Mouse (Mus musculus): ENCODE measurements around the gene Ddn. TPM values are rescaled to one million over a fixed set of nuclear protein-coding genes. Genes with fewer than 3 reads are reported as not detected.

The Ddn gene
- polyA plus RNA-seq, 1 experiment from 2014 or later: 0.05 TPM

- Histone ChIP-seq H3K27ac (no peak overlapping the region), H3K4me2 (no peak overlapping the region), H3K4me3 (no peak overlapping the region), H3K36me3 (ENCODE audit: poor library complexity, severe bottlenecking) (peaks cover 100% of the 10 kb centered on the region), H3K9ac (no peak overlapping the region), H3K9me3 (replicated peaks) (no peaks in the 10 kb centered on the region), H3K4me1 (no peaks in the 10 kb centered on the region), H3K27me3 (no peaks in the 10 kb centered on the region)
- no peak for ATAC-seq
- 96% methylated on average over 29 of the region's 30 CpGs for WGBS
These were observed 30.6 kb upstream of the Ddn start for GRCm38 (mm10) chr15:98839671-98840585.

- Histone ChIP-seq H3K36me3 (ENCODE audit: poor library complexity, severe bottlenecking) (peaks cover 100% of the 10 kb centered on the region), H3K4me2 (no peak overlapping the region)
- ATAC-seq: no peak
These were observed 29.9 kb upstream of the Ddn start for GRCm38 (mm10) chr15:98839161-98839560.

DNA sequence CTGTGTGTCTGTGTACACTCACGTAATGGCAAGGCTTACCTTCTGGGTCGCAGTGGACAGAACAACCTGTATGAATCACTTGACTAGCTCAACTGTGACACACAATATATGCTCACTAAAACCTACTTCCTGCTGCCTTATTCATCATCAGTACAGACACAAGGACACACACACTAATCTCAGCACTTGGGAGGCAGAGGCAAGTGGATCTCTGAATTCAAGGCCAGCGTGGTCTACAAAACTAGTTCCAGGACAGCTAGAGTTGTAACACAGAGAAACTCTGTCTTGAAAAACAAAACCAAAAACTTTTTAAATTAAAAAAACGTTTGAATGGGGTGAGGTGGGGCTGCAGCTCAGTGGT, 28.4 kb upstream of the Ddn start:
- Histone ChIP-seq H3K4me2 (no peak overlapping the region), H3K9me3 (replicated peaks) (no peaks in the 10 kb centered on the region), H3K27ac (no peak overlapping the region), H3K27me3 (no peaks in the 10 kb centered on the region), H3K4me3 (no peak overlapping the region), H3K36me3 (ENCODE audit: poor library complexity, severe bottlenecking) (peaks cover 99% of the 10 kb centered on the region), H3K9ac (no peak overlapping the region), H3K4me1 (no peaks in the 10 kb centered on the region)
- ATAC-seq: no peak
- WGBS: 81% methylated on average over 4 of the region's 4 CpGs

More at GRCm38 (mm10) chr15:98839161-98839560, 29.9 kb upstream of the Ddn start:
- Histone ChIP-seq H3K4me3 (no peak overlapping the region), H3K9ac (no peak overlapping the region), H3K27ac (no peak overlapping the region), H3K4me1 (no peaks in the 10 kb centered on the region), H3K27me3 (no peaks in the 10 kb centered on the region), H3K9me3 (replicated peaks) (no peaks in the 10 kb centered on the region)
- WGBS: 93% methylated on average over 14 of the region's 14 CpGs

- H3K27me3 ChIP-seq: no peaks in the 10 kb centered on the region
- WGBS: 95% methylated on average over 21 of the region's 21 CpGs
- no peak overlapping the region for H3K4me3 ChIP-seq
- peaks cover 96% of the 10 kb centered on the region for H3K36me3 ChIP-seq (ENCODE audit: poor library complexity, severe bottlenecking)
- no peaks in the 10 kb centered on the region for H3K9me3 ChIP-seq (replicated peaks)
- no peaks in the 10 kb centered on the region for H3K4me1 ChIP-seq
- ATAC-seq: no peak
- no peak overlapping the region for H3K4me2 ChIP-seq
- H3K27ac ChIP-seq: no peak overlapping the region
- no peak overlapping the region for H3K9ac ChIP-seq
These were observed 27.9 kb upstream of the Ddn start for GRCm38 (mm10) chr15:98837006-98837742.

- Histone ChIP-seq H3K4me2 (no peak overlapping the region), H3K9ac (no peak overlapping the region), H3K27ac (no peak overlapping the region), H3K27me3 (no peaks in the 10 kb centered on the region), H3K4me1 (peaks cover 3% of the 10 kb centered on the region; the same call in 1 of the 2 replicates), H3K4me3 (no peak overlapping the region), H3K36me3 (ENCODE audit: poor library complexity, severe bottlenecking) (peaks cover 77% of the 10 kb centered on the region), H3K9me3 (replicated peaks) (no peaks in the 10 kb centered on the region)
- ATAC-seq: no peak
- WGBS: 93% methylated on average over 14 of the region's 14 CpGs
These were observed 26.0 kb upstream of the Ddn start for GRCm38 (mm10) chr15:98835291-98835690.

DNA sequence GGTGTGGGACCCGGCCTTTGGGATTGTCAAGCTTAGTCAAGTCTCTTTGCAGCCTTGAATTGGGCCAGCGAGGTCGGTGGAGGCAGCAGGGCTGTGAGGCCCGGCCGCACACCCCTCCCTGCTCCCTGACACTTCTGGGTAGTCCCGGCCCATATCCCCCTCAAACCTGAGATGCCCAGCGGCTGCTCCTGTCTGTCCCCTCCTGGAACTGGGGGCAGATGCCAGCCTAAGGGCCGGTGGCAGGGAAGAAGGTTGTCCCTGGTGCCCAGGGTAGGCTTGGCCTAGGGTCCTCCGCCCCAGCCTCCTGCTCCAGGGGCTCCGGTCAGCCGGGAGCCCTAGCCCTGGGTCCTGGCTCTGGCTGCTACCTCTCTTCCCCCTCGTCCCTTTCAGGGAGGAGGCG, 24.8 kb upstream of the Ddn start:
- 87% methylated on average over 13 of the region's 13 CpGs for WGBS
- peaks cover 9% of the 10 kb centered on the region for H3K4me1 ChIP-seq
- H3K9ac ChIP-seq: no peak overlapping the region
- ATAC-seq: no peak
- H3K27ac ChIP-seq: no peak overlapping the region
- H3K4me3 ChIP-seq: no peak overlapping the region
- H3K27me3 ChIP-seq: no peaks in the 10 kb centered on the region
- no peaks in the 10 kb centered on the region for H3K9me3 ChIP-seq (replicated peaks)
- H3K36me3 ChIP-seq (ENCODE audit: poor library complexity, severe bottlenecking): peaks cover 65% of the 10 kb centered on the region
- no peak overlapping the region for H3K4me2 ChIP-seq

DNA sequence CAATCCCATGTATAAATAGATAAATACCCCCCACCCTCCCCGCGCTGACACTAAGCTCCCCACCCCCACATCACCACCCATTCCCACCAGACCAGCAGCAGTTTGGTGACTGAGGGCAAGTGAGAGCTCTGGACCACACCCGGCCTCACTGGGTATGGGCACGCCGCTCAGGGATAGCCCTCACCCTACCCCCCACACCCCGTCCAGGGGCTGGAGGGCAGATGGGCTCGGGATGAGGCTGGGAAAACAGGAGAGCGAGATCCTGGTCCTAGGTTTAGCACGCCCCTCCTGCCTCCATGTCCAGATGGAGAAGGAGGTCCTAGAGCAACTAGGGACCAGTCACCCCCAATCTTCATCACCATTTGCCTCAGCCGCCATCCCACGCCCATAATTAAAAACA, 24.0 kb upstream of the Ddn start:
- Histone ChIP-seq H3K9ac (no peak overlapping the region), H3K4me3 (no peak overlapping the region), H3K36me3 (ENCODE audit: poor library complexity, severe bottlenecking) (peaks cover 57% of the 10 kb centered on the region), H3K27ac (no peak overlapping the region), H3K4me1 (peaks cover 9% of the 10 kb centered on the region), H3K27me3 (no peaks in the 10 kb centered on the region), H3K9me3 (replicated peaks) (no peaks in the 10 kb centered on the region), H3K4me2 (no peak overlapping the region)
- WGBS: 89% methylated on average over 11 of the region's 11 CpGs
- no peak for ATAC-seq

GRCm38 (mm10) chr15:98832161-98833058, 23.1 kb upstream of the Ddn start:
- no peak for ATAC-seq
- H3K4me2 ChIP-seq: peak overlapping the region; percentile 78; the same call in 1 of the 2 replicates
- 0 out of 2 replicates have a peak overlapping the region, but pooled peaks have one; percentile 76 for H3K27ac ChIP-seq
- H3K36me3 ChIP-seq (ENCODE audit: poor library complexity, severe bottlenecking): peaks cover 48% of the 10 kb centered on the region
- no peaks in the 10 kb centered on the region for H3K27me3 ChIP-seq
- peaks cover 9% of the 10 kb centered on the region for H3K4me1 ChIP-seq
- 62% methylated on average over 12 of the region's 12 CpGs for WGBS
- H3K9me3 ChIP-seq (replicated peaks): no peaks in the 10 kb centered on the region
- no peak overlapping the region for H3K9ac ChIP-seq
- no peak overlapping the region for H3K4me3 ChIP-seq

DNA sequence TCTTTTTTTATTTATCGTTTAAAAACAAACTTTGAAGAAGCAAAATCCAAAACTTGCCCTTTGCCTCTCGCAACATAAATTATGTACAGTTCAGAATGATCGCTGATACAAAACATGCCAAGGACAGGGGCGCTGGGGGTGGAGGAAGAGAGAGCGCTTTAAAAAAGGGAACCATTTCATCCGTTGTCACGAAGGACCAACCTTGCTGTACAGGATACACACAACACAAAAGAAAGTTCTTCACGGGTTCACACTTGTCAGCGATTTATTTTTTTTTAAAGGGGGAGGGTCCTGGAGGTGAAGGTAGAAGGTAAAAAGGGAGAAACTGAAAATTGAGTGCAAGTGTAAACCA, 22.4 kb upstream of the Ddn start:
- Histone ChIP-seq H3K4me2 (peak overlapping the region; percentile 78), H3K36me3 (ENCODE audit: poor library complexity, severe bottlenecking) (peaks cover 41% of the 10 kb centered on the region), H3K4me1 (peaks cover 9% of the 10 kb centered on the region), H3K27me3 (no peaks in the 10 kb centered on the region), H3K4me3 (peak overlapping the region; percentile 78), H3K9me3 (replicated peaks) (no peaks in the 10 kb centered on the region), H3K27ac (peak overlapping the region; percentile 76), H3K9ac (peak overlapping the region; percentile 86)
- 19% methylated on average over 9 of the region's 9 CpGs for WGBS
- ATAC-seq: peak; percentile 54; the same call in 1 of the 2 replicates

DNA sequence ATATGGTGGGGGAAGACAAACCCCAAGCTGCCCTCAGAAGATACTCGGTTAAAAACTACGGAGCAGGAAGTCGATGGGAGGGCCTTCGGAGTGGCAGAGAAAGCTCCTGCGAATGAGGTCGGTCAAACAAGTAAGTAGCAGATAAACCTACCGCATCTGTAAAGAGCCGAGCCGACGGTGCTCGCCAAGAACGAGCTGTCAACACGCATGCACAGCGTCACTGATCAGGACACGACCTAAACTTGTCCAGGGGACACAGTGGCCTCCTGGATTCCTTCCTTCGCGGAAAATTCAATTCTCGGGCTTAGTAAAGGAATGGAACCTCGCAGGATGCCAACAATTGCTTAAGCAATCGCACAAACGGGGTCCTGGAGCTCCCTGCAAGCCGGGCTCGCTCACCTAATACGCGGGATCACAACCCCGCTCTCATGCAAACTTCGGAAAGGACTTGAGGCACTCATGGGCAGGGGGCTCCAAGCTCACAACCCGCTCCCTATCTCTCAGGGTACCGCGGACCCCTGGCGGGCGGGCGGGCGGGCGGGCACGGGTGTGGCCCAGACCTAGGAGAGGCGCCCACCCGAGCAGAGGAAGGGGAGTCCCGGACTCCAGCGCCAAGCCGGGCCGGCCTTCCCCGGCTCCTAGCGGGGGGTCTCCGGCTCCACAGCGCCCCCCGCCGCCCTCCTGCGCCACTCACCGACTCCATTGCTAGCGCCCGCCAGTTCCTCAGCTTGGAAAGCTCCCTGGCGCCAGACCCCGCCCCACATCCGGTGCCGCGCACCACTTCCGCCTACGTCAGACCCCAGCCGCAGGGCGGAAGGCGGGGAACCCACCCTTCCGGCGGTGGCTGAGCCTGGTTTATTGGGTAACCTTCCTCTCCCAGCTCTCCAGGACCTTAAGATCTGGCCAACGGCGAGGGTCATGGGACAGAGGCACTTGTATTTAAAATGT, 21.7 kb upstream of the Ddn start, which contains the start of gene Prkag1:
Gene Prkag1 (minus strand): TSS at position 786 of the 948 bp plus-strand sequence.
- Histone ChIP-seq H3K4me1 (peaks cover 9% of the 10 kb centered on the region), H3K27me3 (no peaks in the 10 kb centered on the region), H3K9ac (peak within 1 kb of the TSS; percentile 86), H3K4me2 (peak within 1 kb of the TSS; percentile 78), H3K36me3 (ENCODE audit: poor library complexity, severe bottlenecking) (peaks cover 34% of the 10 kb centered on the region), H3K9me3 (replicated peaks) (no peaks in the 10 kb centered on the region), H3K27ac (peak within 1 kb of the TSS; percentile 76), H3K4me3 (peak within 1 kb of the TSS; percentile 78)
- under 1% methylated on average over 63 of the region's 66 CpGs for WGBS
- ATAC-seq: peak; percentile 98

DNA sequence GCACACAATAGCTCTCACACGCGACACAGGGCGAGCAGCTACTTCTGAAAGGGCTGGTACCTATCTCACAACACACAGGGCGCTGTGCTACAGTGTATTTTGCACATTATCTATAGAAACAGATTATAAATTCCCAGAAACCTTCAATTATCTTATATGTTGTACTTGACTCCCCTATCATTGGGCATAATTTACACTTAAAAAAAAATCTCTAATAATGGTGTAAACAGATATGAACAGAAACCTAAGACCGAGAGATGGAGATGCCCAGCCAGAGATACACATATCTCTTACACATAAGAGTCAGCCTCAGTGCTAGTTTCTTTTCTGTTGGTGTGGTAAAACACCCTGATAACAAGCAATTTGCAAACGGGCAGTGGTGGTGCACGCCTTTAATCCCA, 18.3 kb upstream of the Ddn start:
- no peaks in the 10 kb centered on the region for H3K9me3 ChIP-seq (replicated peaks)
- H3K9ac ChIP-seq: no peak overlapping the region
- WGBS: 89% methylated on average over 7 of the region's 7 CpGs
- peaks cover 30% of the 10 kb centered on the region for H3K36me3 ChIP-seq (ENCODE audit: poor library complexity, severe bottlenecking)
- H3K4me1 ChIP-seq: peaks cover 9% of the 10 kb centered on the region
- no peaks in the 10 kb centered on the region for H3K27me3 ChIP-seq
- no peak overlapping the region for H3K4me3 ChIP-seq
- no peak for ATAC-seq
- no peak overlapping the region for H3K27ac ChIP-seq
- H3K4me2 ChIP-seq: no peak overlapping the region
